Mouse (Mus musculus): ENCODE results near the gene Awat1. TPM values are rescaled to one million over a fixed set of nuclear protein-coding genes. Genes with fewer than 3 reads are reported as not detected.

The Awat1 gene
- total RNA-seq (2022), result not detected

DNA sequence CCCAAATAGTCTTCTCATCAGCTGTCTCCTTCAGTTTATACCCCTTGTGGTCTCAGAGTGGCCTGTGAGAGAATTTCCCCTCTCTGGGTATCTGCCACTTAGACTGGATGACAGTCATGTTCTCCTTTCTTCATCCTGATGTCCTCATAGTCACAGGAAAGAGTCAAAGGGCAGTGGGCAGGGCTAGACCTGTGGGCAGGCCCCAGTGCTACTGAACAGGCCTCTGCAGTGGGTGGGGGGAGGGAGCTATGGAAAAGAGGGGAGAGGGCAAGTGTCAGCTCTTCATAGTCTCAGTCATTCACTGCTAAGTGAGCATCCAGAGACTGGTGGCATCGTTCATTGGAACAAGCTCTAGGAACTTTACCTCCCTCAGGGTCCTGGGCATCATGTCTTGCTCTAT, at the start of gene Awat1:
Gene Awat1, plus strand, starts transcription at position 301 of the 400 bp plus-strand sequence.
- no peak for DNase-seq (ENCODE audit: low spot score)

DNA sequence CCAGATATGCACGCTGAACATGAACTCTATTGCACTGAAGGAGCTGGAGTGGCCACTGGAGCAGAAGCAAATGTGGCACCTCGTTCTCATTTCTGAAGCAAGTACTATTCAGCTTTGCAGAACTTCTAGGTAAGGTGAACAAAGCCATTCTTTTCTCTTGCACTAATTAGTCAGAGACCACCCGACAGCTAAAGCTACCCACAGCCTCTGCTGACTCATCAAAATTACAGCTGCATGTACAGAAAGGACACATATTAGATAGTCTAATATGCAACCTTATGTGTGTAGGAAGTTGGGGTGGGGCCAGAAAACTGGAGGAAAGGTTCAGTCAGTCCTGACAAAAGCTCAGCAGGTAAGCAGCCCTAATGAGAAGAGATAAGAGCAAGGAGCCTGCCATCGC, 47.6 kb upstream of the Awat1 start, which contains the start of gene Dgat2l6:
Gene Dgat2l6, plus strand, starts transcription at position 368 of the 400 bp plus-strand sequence.
- no peak for DNase-seq (ENCODE audit: low spot score)

DNA sequence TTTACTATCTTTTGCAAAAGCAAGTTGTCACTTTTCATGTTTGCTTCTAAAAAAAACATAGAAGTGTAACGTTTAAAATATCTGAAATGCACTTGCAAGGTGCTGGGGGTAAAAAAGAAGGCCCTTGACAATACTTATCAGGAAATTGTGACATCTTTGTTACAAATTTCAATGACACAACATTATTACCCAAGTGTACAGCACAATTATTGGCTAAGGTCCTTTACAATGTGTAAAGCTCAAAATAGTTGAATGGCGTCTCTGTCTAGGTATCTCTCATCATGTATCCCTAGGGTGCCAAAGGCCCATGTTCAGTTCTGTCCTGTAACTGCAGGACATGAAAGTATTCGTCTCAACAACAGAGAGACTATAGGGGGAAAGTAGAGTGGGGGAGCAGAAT, 16.0 kb upstream of the Awat1 start:
- DNase-seq (ENCODE audit: low spot score), result no peak

DNA sequence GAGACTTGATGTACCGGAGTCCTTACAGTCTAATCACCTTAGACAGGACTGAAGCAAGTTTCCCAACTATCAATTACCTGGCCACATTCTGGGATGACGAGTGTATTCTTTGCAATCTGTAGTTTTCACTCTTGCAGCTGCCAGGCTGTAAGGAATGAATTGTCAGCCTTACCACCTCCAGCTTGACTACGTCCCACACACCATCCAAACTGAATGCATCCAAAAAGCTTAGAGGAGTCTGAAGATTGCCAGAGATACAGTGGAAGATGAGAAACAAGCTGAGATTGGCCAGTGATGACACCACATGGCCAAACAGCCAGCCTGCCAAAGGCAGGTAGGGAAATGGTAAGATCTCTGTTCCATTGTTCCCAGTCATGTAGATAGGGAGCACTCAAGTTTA, 6.4 kb upstream of the Awat1 start:
- DNase-seq (ENCODE audit: low spot score), result no peak

DNA sequence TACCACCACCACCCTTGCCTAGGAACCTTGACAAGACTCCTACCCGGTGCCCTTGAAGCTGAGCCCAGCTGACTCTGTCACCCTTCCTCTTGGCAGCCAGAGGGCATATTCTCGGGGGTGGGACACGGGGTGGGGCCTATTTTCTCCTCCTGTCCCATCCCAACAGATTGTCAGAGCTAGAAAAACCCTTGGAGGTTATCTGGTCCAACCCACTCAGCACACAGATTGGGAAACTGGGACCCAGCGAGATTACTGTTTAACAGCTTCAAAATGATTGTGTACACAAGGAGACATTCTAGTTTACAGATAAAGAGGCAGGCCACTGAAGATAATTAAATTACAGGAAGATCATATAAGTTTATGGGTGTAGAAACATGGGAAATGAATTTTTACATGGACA, 22.7 kb downstream of the Awat1 start, which contains the start of gene P2ry4:
Gene P2ry4, minus strand, starts transcription at position 79 of the 400 bp plus-strand sequence.
- DNase-seq (ENCODE audit: low spot score), result no peak

DNA sequence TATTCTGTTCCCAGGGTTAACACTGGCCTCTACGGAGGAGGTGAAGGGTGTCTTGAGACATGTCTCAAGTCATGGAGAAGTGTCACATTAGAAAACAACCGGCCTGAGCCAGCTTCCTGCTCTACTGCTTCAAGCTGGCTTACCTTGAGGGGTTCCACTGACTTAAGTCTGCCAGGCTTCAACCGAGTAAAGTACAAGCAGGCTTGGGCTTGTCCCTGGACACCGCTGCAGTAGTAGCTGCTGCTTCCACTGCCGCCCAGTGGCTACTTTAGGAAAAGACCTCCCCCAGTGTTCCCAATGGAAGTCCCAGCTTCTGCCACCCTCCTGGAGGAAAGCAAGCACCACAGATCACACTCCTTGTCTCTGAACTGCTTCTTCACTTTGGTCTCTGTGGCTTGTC, 25.4 kb downstream of the Awat1 start:
- DNase-seq (ENCODE audit: low spot score), result no peak

DNA sequence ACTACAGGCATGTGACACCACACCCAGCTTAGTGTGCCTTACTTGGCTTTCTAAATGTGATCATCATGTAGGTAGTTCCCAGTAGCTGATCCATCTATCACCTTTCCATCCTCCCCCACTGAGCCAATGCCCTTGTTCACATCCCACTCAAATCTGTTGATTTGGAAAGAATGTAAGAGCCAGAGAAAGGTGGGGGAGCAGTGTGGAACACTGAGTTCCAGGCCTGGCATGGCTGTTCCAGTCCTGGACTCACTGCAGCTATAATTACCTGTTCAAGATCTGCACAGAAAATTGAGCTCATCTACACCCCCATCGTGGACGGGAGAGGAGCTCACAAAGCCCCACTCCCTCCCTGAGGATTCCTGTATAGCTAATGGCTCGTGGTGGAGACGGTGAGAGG, 27.7 kb downstream of the Awat1 start:
- DNase-seq (ENCODE audit: low spot score), result no peak

DNA sequence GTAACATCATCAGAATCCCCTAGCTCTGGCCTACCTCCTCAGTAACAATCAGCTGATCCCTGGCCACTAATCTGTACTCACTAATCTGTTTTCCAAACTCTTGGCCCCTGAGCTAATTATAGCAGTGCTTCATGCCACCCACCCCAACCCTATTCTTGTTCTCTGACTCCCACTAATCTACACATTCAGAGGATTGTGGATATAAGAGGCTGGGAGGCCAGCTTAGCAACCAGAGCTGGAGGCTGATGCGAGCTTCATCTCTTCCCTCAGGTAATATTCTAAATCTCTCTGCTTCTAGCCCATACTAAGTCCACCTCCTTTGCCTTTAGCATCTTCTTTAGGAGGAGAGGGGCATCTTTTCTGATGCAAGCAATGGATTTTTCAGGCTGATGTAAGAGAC, 33.3 kb downstream of the Awat1 start, which contains the start of gene Arr3:
Gene Arr3, plus strand, starts transcription at position 184 of the 400 bp plus-strand sequence.
- no peak for DNase-seq (ENCODE audit: low spot score)

DNA sequence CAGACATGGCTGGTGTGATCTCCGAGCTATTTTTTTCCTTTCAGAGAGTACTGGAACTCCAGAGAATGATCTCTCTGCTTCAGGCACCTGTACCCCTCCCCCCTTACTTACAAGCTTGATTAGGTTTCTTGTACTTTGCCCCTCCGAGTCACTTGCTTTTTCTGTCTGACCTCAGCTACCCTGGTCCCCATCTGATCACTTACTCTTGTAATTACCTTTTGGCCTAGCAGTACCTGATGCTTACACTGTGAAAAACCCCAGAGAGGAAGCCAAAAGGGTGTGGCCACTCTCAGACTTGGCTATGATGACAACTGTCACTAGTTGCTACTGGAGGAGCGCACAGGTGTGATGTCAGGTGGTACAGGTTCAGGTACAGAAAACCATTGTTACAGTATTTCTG, 46.4 kb downstream of the Awat1 start:
- no peak for DNase-seq (ENCODE audit: low spot score)

DNA sequence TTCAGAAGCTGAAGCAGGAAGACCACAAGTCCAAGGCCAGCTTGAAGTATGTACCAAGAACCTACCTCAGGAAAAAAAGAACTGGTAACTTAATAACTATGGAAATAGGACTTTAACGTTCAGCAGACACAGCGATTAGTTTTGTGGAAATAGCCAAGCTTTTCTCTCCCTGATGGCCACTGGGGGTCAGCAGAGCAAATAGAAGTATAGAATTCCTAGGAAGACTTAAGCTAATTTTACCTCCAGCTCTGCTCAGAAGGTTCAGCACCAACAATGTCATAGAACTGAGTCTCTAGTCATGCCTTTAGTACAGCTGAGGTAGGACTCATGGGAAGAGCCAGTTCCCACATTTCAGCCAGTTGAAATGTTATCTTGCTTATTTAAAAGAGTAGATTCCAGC, 49.3 kb downstream of the Awat1 start:
- DNase-seq (ENCODE audit: low spot score), result no peak

DNA sequence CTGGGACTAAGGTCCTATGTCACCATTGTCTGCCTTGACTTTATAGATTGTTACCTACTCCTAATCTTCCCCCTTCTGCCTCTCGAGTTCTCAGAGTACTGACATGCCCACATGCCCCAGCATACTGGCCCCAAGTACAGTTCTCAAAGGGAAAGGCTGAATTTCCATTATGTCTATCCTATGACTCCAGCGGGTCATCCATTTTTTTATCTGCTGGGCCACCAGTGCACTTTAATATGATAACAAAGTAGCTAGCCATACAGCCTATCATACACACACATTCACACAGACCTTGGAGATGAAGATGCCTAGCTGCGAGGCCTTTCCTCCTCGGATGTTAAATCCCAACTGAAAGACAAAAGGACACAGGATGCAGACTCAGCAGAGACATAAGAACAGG, 52.2 kb downstream of the Awat1 start:
- no peak for DNase-seq (ENCODE audit: low spot score)

DNA sequence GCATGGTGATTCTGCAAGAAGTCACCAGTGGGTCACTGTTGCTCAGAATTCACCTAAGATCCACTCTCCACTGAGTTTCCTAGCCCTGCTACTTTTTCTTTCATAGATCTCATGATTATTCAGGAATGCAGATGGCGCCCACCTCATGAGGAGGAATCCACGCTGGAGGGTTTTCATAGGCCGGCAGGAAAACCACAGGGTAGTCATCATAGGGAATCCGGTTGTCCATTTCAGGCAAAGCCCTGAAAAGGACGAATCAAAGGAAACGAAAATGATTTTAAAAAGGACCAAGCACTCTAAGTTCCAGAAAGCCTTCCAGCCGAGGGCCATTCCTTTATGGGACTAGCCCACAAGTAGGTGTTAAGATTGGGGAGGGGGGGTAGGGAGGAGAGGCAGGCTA, 53.1 kb downstream of the Awat1 start:
- DNase-seq (ENCODE audit: low spot score), result no peak

DNA sequence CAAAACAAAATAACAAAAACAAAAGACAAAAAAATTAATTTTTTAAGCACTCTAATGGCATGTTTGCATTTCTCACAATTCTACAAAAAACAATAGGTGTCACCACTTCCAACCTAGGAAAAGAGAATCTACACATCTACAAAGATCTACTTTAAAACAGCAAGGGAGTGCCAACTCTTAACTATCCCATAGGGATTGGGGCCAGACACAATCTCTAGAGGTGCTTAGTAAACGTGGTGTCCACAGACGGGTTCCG, 53.4 kb downstream of the Awat1 start, which contains the start of gene Kif4:
Gene Kif4, plus strand, starts transcription at position 192 of the 256 bp plus-strand sequence.
- no peak for DNase-seq (ENCODE audit: low spot score)

DNA sequence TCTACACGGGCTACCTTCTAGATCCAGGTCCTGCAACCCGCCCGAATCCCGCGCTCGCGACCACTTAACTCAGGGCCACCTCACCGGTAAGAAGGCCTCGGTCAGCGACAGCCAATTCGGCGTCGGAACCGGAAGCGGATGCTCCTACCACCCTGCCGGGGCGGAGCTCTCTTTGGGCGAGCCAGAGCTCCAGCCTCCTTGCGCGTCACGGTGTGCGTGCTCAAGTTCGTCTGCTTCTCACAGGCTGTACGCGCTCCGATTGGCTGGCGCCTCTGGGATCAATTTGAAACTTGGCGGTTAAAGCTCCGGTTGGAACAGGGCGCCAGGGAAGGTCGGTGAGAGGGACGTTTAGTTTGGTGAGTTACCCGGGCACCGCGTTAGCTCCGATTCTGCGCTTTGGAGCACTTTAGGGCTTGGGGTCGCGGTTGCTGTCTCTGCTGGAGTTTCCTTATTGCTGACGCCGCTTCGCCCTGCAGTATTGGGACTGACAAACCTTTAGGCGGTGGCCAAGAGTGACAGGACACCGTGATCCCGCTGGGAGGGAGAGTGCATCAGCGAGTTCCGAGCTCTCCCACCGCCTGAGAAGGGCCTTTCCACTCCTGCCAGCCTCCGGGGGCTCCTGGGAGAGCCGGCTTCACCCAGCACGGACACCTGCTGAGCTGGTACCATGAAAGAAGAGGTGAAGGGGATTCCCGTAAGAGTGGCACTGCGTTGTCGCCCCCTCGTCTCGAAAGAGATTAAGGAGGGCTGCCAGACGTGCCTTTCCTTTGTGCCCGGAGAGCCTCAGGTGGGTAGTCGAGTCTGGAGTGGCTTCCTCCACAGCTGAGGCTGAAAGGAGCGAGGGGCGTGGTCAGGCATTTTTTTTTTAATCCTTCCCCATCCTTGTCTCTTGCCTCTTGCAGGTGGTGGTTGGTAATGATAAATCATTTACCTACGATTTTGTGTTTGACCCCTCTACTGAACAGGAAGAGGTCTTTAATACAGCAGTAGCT, 54.0 kb downstream of the Awat1 start, which contains the start of gene Pdzd11:
Gene Pdzd11, minus strand, starts transcription at position 767 of the 992 bp plus-strand sequence.
- DNase-seq (ENCODE audit: low spot score), result peak; percentile 89

Other genes starting within 250 kb of the Awat1 start
- gene Otud6a, start 143.2 kb upstream of the Awat1 start, total RNA-seq (2022), result not detected
- under 1 TPM in 1 of 4 experiments, not detected in 3; 0.33 TPM for gene Awat2, start 129.5 kb upstream of the Awat1 start, total RNA-seq (2022)
- 10 to 100 TPM; 38.5 to 44.6 (median 42.8) TPM for gene Igbp1, start 78.0 kb upstream of the Awat1 start, total RNA-seq (2022)
- gene Dgat2l6, start 47.4 kb upstream of the Awat1 start, total RNA-seq (2022), result not detected
- gene P2ry4, start 22.6 kb downstream of the Awat1 start, total RNA-seq (2022), result not detected
- not detected for gene Arr3, start 33.2 kb downstream of the Awat1 start, total RNA-seq (2022)
- under 1 TPM; 0.08 to 0.52 (median 0.38) TPM for gene Kif4, start 53.5 kb downstream of the Awat1 start, total RNA-seq (2022)
- 10 to 100 TPM; 21.5 to 26.8 (median 25.9) TPM for gene Pdzd11, start 54.3 kb downstream of the Awat1 start, total RNA-seq (2022)
- not detected for gene Gdpd2, start 157.6 kb downstream of the Awat1 start, total RNA-seq (2022)
- gene Dlg3, start 195.5 kb downstream of the Awat1 start, total RNA-seq (2022), result 1 to 10 TPM; 2.0 to 4.3 (median 2.8) TPM